Mouse (Mus musculus): ENCODE data around the gene Atrnl1.

DNA sequence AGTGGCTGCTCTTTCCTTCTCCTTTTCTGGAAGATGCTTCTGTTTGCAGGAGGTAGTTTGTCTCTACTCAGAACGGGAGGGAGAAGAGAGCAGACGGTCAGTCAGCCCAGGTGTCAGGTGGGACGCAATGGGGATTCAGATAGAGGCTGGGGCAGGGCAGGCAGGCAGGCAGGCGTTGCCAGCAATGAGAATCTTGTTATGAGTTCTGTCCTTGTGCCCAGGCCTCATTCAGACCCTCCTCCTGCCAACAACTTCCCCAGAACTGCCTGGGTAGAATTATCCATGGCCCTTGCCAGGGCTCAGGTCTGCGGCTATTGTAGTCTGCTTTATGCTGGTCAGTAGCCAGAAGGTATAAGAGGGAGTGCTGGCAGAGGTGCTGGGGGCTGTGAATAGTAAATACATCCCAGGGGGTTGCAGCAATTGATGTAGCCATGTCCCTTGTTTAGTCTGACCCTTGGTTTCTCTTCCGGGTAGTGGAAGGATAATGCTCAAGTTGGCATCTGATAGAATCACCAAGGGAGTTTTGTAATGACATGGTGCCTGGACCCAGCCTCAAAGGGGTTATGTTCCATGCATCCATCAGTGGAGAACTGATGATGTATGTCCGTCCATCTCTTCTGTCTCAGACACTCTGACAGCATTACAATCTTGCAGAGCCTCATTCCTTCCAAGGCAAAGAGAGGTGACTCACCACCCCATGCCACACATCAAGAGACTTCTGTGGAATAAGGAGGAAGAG is 554.2 kb downstream of the Atrnl1 start:
- TF ChIP-seq CTCF (IDR thresholded peaks at IDR 0.05; ENCODE audit: insufficient read depth, low read length) (no peak), POLR2A (IDR thresholded peaks at IDR 0.05; ENCODE audit: borderline replicate concordance, extremely low read depth, low read depth, low read length) (no peak)
